Mouse (Mus musculus): ENCODE data around the gene Ptprn2. TPM values are rescaled to one million over a fixed set of nuclear protein-coding genes. Genes with fewer than 3 reads are reported as not detected.

The Ptprn2 gene
- polyA plus RNA-seq, 1 experiment: 1.2 TPM

GRCm38 (mm10) chr12:117187167-117187566 is 701.6 kb downstream of the Ptprn2 start:
- H3K27me3 ChIP-seq (ENCODE audit: control insufficient read depth, insufficient read depth, low read length): no peaks in the 10 kb centered on the region
- no peaks in the 10 kb centered on the region for H3K4me1 ChIP-seq (replicated peaks; ENCODE audit: control insufficient read depth, insufficient read depth, low read length)
- H3K36me3 ChIP-seq (ENCODE audit: control insufficient read depth, insufficient read depth, low read length): no peaks in the 10 kb centered on the region
- TF ChIP-seq CTCF (IDR thresholded peaks at IDR 0.05; ENCODE audit: borderline replicate concordance, control insufficient read depth, extremely low read depth, insufficient read depth, low read length, poor library complexity) (no peak), POLR2A (IDR thresholded peaks at IDR 0.05; ENCODE audit: control insufficient read depth, extremely low read depth, insufficient read depth, low read length, poor library complexity) (no peak)
- H3K27ac ChIP-seq (ENCODE audit: control insufficient read depth, insufficient read depth, low read length): no peak overlapping the region
- no peak overlapping the region for H3K4me3 ChIP-seq (ENCODE audit: control insufficient read depth, insufficient read depth, low read length)
- DNase-seq: no peak
- WGBS: 88% methylated on average over 3 of the region's 3 CpGs

- Histone ChIP-seq H3K4me3 (ENCODE audit: control insufficient read depth, insufficient read depth, low read length) (no peak overlapping the region), H3K36me3 (ENCODE audit: control insufficient read depth, insufficient read depth, low read length) (no peaks in the 10 kb centered on the region), H3K27ac (ENCODE audit: control insufficient read depth, insufficient read depth, low read length) (no peak overlapping the region), H3K4me1 (replicated peaks; ENCODE audit: control insufficient read depth, insufficient read depth, low read length) (no peaks in the 10 kb centered on the region; the same call in 1 of the 2 replicates), H3K27me3 (ENCODE audit: control insufficient read depth, insufficient read depth, low read length) (no peaks in the 10 kb centered on the region)
- TF ChIP-seq POLR2A (IDR thresholded peaks at IDR 0.05; ENCODE audit: control insufficient read depth, extremely low read depth, insufficient read depth, low read length, poor library complexity) (no peak), CTCF (IDR thresholded peaks at IDR 0.05; ENCODE audit: borderline replicate concordance, control insufficient read depth, extremely low read depth, insufficient read depth, low read length, poor library complexity) (no peak)
- WGBS: 91% methylated on average over 4 of the region's 4 CpGs
- DNase-seq: no peak
Measured at GRCm38 (mm10) chr12:117192001-117192400, 706.5 kb downstream of the Ptprn2 start.

- Histone ChIP-seq H3K27ac (ENCODE audit: control insufficient read depth, insufficient read depth, low read length) (no peak overlapping the region), H3K36me3 (ENCODE audit: control insufficient read depth, insufficient read depth, low read length) (no peaks in the 10 kb centered on the region), H3K27me3 (ENCODE audit: control insufficient read depth, insufficient read depth, low read length) (no peaks in the 10 kb centered on the region), H3K4me3 (ENCODE audit: control insufficient read depth, insufficient read depth, low read length) (no peak overlapping the region), H3K4me1 (replicated peaks; ENCODE audit: control insufficient read depth, insufficient read depth, low read length) (no peaks in the 10 kb centered on the region; the same call in 1 of the 2 replicates)
- no peak for DNase-seq
- WGBS: 49% methylated on average over 12 of the region's 12 CpGs
- no peak for TF ChIP-seq CTCF (IDR thresholded peaks at IDR 0.05; ENCODE audit: borderline replicate concordance, control insufficient read depth, extremely low read depth, insufficient read depth, low read length, poor library complexity)
- TF ChIP-seq POLR2A (IDR thresholded peaks at IDR 0.05; ENCODE audit: control insufficient read depth, extremely low read depth, insufficient read depth, low read length, poor library complexity): no peak
Measured at GRCm38 (mm10) chr12:117196721-117197425, 711.4 kb downstream of the Ptprn2 start.

GRCm38 (mm10) chr12:117198093-117198492 is 712.6 kb downstream of the Ptprn2 start:
- DNase-seq: no peak
- Histone ChIP-seq H3K4me3 (ENCODE audit: control insufficient read depth, insufficient read depth, low read length) (no peak overlapping the region), H3K4me1 (replicated peaks; ENCODE audit: control insufficient read depth, insufficient read depth, low read length) (no peaks in the 10 kb centered on the region; the same call in 1 of the 2 replicates), H3K27ac (ENCODE audit: control insufficient read depth, insufficient read depth, low read length) (no peak overlapping the region), H3K36me3 (ENCODE audit: control insufficient read depth, insufficient read depth, low read length) (no peaks in the 10 kb centered on the region), H3K27me3 (ENCODE audit: control insufficient read depth, insufficient read depth, low read length) (no peaks in the 10 kb centered on the region)
- WGBS: 94% methylated on average over 8 of the region's 8 CpGs
- TF ChIP-seq CTCF (IDR thresholded peaks at IDR 0.05; ENCODE audit: borderline replicate concordance, control insufficient read depth, extremely low read depth, insufficient read depth, low read length, poor library complexity) (no peak), POLR2A (IDR thresholded peaks at IDR 0.05; ENCODE audit: control insufficient read depth, extremely low read depth, insufficient read depth, low read length, poor library complexity) (no peak)

GRCm38 (mm10) chr12:117200117-117200516 is 714.6 kb downstream of the Ptprn2 start:
- H3K36me3 ChIP-seq (ENCODE audit: control insufficient read depth, insufficient read depth, low read length): no peaks in the 10 kb centered on the region
- TF ChIP-seq POLR2A (IDR thresholded peaks at IDR 0.05; ENCODE audit: control insufficient read depth, extremely low read depth, insufficient read depth, low read length, poor library complexity) (no peak), CTCF (IDR thresholded peaks at IDR 0.05; ENCODE audit: borderline replicate concordance, control insufficient read depth, extremely low read depth, insufficient read depth, low read length, poor library complexity) (no peak)

GRCm38 (mm10) chr12:117200590-117200989 is 715.1 kb downstream of the Ptprn2 start:
- WGBS: 88% methylated on average over 5 of the region's 5 CpGs
- DNase-seq: no peak
- Histone ChIP-seq H3K4me3 (ENCODE audit: control insufficient read depth, insufficient read depth, low read length) (no peak overlapping the region), H3K27me3 (ENCODE audit: control insufficient read depth, insufficient read depth, low read length) (no peaks in the 10 kb centered on the region), H3K4me1 (replicated peaks; ENCODE audit: control insufficient read depth, insufficient read depth, low read length) (no peaks in the 10 kb centered on the region), H3K36me3 (ENCODE audit: control insufficient read depth, insufficient read depth, low read length) (no peaks in the 10 kb centered on the region), H3K27ac (ENCODE audit: control insufficient read depth, insufficient read depth, low read length) (no peak overlapping the region)
- TF ChIP-seq POLR2A (IDR thresholded peaks at IDR 0.05; ENCODE audit: control insufficient read depth, extremely low read depth, insufficient read depth, low read length, poor library complexity): no peak
- TF ChIP-seq CTCF (IDR thresholded peaks at IDR 0.05; ENCODE audit: borderline replicate concordance, control insufficient read depth, extremely low read depth, insufficient read depth, low read length, poor library complexity): no peak

More at GRCm38 (mm10) chr12:117200117-117200516, 714.6 kb downstream of the Ptprn2 start:
- WGBS: 53% methylated on average over 9 of the region's 9 CpGs
- no peak for DNase-seq
- no peaks in the 10 kb centered on the region for H3K27me3 ChIP-seq (ENCODE audit: control insufficient read depth, insufficient read depth, low read length)
- H3K27ac ChIP-seq (ENCODE audit: control insufficient read depth, insufficient read depth, low read length): no peak overlapping the region
- no peaks in the 10 kb centered on the region for H3K4me1 ChIP-seq (replicated peaks; ENCODE audit: control insufficient read depth, insufficient read depth, low read length)
- H3K4me3 ChIP-seq (ENCODE audit: control insufficient read depth, insufficient read depth, low read length): no peak overlapping the region
